Mouse (Mus musculus): Measurements from ENCODE around the gene Pramef20. TPM values are rescaled to one million over a fixed set of nuclear protein-coding genes. Genes with fewer than 3 reads are reported as not detected.
"Not testable (repeated sequence)": the region's sequence is repeated elsewhere in the genome, so short reads cannot be mapped to it uniquely, and the experiment has no call there.

The Pramef20 gene
- not detected in 2 replicates for polyA plus RNA-seq (2015; fragmentation: Nextera tagmentation; extraction: Ambion mirVana)

DNA sequence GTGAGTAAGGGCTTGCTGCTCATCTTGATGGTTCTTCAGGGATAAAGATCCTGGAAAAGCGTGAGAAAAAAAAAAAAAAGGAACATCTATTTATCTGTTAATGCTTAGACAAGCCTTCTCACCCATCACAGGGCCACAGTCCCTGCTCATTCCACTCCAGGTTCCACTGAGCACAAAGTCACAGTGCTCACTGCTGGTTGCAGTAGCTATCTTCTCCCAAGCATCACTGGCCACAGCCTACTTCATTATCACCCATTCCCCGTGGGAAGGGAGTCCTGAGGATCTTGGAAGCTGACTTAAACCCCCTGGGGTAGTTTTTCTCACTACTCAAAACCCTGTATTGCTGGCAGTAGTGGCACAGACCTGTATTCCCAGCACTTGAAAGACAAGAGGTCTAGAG lies at the start of gene Pramef20:
Gene Pramef20 (minus strand): TSS at position 23 of the 400 bp plus-strand sequence.
- H3K9ac ChIP-seq, result no peak within 1 kb of the TSS
- WGBS, result 48% methylated on average over 2 of the region's 2 CpGs
- no peaks in the 10 kb centered on the region for H3K4me1 ChIP-seq
- no peak within 1 kb of the TSS for H3K4me3 ChIP-seq (replicated peaks)
- H3K36me3 ChIP-seq, result no peaks in the 10 kb centered on the region
- H3K27ac ChIP-seq, result no peak within 1 kb of the TSS
- no peak within 1 kb of the TSS for H3K4me2 ChIP-seq
- no peak for ATAC-seq (replicated peaks; ENCODE audit: low FRiP score)
- no peaks in the 10 kb centered on the region for H3K9me3 ChIP-seq (replicated peaks)
- H3K27me3 ChIP-seq, result no peaks in the 10 kb centered on the region

DNA sequence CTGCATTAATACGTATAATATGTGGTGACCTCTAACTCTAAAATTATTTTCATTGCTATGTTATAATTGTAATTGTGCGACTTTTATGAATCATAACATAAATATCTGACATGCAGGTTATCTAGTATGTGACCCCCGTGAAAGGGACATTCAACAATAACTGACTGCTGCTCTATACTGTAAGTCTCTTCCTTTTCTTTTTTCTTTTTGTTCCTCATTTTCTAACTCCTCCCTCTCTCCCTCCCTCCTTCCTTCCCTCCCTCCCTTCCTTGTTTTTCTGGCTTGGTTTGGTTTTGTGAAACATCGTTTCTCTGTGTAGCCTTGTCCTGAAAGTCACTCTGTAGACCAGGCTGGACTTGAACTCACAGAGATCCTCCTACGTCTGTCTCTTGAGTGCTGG lies 46.9 kb upstream of the Pramef20 start:
- H3K9ac ChIP-seq, result no peak overlapping the region
- H3K4me1 ChIP-seq, result no peaks in the 10 kb centered on the region
- H3K9me3 ChIP-seq (replicated peaks), result no peaks in the 10 kb centered on the region
- H3K4me3 ChIP-seq (replicated peaks), result no peak overlapping the region
- no peak overlapping the region for H3K27ac ChIP-seq
- H3K27me3 ChIP-seq, result no peaks in the 10 kb centered on the region
- no peaks in the 10 kb centered on the region for H3K36me3 ChIP-seq
- H3K4me2 ChIP-seq, result no peak overlapping the region
- ATAC-seq (replicated peaks; ENCODE audit: low FRiP score), result no peak
- 81% methylated on average over 5 of the region's 5 CpGs for WGBS

DNA sequence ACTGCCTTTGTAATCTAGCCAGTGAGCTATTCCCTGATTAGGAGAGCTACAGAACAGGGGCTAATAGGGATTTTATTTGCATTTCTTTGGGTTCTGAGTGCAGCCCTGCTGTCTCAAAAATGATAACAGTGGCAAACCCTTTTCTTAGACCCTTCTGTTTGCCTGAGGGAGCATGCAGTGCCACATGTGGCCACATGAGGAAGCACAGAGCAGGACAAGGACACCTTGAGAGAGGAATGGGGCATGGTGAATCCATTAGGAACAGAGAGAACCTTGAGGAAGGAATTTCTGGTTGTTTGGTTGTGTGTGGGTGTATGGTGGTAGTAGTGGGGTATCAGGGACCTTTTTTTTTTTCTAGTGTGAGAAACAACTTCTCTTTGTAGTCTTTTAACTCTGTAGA lies 42.9 kb upstream of the Pramef20 start:
- Histone ChIP-seq H3K9me3 (replicated peaks) (no peaks in the 10 kb centered on the region), H3K9ac (no peak overlapping the region), H3K36me3 (no peaks in the 10 kb centered on the region), H3K4me1 (no peaks in the 10 kb centered on the region), H3K4me3 (replicated peaks) (no peak overlapping the region), H3K27ac (no peak overlapping the region), H3K27me3 (no peaks in the 10 kb centered on the region), H3K4me2 (no peak overlapping the region)
- ATAC-seq (replicated peaks; ENCODE audit: low FRiP score), result no peak

DNA sequence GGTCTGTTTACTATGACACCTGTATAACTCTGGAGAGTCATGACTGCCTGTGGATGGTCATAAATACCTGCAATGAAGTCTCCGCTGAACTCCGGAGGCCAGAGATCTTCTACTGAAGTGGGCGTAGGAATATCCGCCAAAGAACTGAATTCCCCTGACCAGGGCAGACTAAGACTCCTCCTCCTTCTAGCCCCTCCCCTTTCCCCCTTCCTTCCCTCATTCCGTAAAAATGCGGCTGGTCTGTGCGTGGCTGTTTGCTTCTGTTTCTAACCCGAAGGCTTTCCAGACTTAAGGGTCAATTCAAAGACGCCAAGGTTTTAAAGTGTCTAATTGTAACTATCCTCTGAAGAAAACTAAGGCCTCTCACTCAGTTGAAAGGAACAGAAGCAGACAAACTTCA lies 30.6 kb upstream of the Pramef20 start, which contains the start of gene Pramef12:
Gene Pramef12 (minus strand): TSS at position 175 of the 400 bp plus-strand sequence.
- Histone ChIP-seq H3K9ac (no peak within 1 kb of the TSS), H3K4me1 (peaks cover 7% of the 10 kb centered on the region; the same call in 1 of the 2 replicates), H3K4me2 (no peak within 1 kb of the TSS), H3K4me3 (replicated peaks) (no peak within 1 kb of the TSS), H3K27me3 (no peaks in the 10 kb centered on the region), H3K9me3 (replicated peaks) (no peaks in the 10 kb centered on the region), H3K27ac (no peak within 1 kb of the TSS), H3K36me3 (no peaks in the 10 kb centered on the region)
- WGBS, result 80% methylated on average over 9 of the region's 9 CpGs
- no peak for ATAC-seq (replicated peaks; ENCODE audit: low FRiP score)

DNA sequence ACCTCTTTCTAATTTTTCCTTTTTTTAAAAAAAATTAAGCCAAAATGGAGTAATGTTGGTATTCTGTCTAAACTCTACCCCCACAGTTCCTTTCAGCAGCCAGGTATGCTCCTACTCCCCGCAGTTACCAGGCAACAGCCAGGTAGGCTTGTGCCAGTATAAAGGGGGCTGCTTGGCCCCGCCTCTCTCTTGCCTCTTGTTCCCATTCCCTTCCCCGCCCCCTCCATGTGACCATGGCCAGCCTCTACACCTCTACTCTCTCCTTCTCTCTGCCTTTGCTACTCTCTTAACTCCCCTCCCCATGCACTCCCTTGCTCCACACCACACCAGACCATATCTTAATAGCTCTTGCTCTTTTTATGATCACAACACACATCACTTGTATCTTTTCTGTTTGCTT lies 28.5 kb upstream of the Pramef20 start:
- Histone ChIP-seq H3K27ac (no peak overlapping the region), H3K4me2 (no peak overlapping the region), H3K27me3 (no peaks in the 10 kb centered on the region), H3K9me3 (replicated peaks) (no peaks in the 10 kb centered on the region), H3K36me3 (no peaks in the 10 kb centered on the region), H3K4me1 (peaks cover 7% of the 10 kb centered on the region; the same call in 1 of the 2 replicates), H3K4me3 (replicated peaks) (no peak overlapping the region), H3K9ac (no peak overlapping the region)
- no peak for ATAC-seq (replicated peaks; ENCODE audit: low FRiP score)
- WGBS, result 64% methylated on average over 3 of the region's 3 CpGs

DNA sequence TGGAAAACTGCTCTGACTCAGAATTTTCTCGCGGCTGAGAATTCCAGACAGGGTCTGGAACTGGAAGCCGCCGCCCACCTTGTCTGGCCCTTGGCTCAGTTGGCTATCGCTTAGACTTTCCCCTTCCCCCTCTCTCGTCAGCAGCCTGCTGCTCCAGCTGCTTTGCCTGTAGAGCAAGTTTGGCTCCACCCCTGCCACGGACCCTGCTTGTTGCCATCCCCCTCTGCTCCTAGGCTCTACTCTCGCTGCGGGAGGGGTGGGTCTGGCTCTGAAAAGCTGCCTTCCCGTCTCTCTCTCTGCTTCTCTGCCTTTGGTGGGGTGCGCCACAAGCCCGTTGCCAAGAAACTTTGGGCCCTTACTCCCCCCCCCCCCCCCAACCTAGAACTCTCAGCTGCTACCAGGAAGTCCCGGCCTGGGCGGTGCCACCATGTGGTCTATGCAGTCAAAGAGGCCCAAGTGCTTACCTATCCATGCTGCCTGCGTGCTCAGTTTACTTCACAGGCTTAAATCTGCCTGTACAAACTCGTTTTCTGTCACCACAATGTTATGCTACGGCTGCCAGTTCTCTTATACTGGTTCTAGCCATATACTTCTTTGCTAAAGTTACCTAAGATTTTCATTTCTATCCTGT lies 26.8 kb upstream of the Pramef20 start:
- peaks cover 7% of the 10 kb centered on the region; the same call in 1 of the 2 replicates for H3K4me1 ChIP-seq
- ATAC-seq (replicated peaks; ENCODE audit: low FRiP score), result peak; percentile 97
- H3K9ac ChIP-seq, result no peak overlapping the region
- 6% methylated on average over 16 of the region's 17 CpGs for WGBS
- no peaks in the 10 kb centered on the region for H3K36me3 ChIP-seq
- H3K4me3 ChIP-seq (replicated peaks), result peak overlapping the region; percentile 41
- peak overlapping the region; percentile 63 for H3K4me2 ChIP-seq
- no peaks in the 10 kb centered on the region for H3K9me3 ChIP-seq (replicated peaks)
- H3K27ac ChIP-seq, result peak overlapping the region; percentile 54
- no peaks in the 10 kb centered on the region for H3K27me3 ChIP-seq

DNA sequence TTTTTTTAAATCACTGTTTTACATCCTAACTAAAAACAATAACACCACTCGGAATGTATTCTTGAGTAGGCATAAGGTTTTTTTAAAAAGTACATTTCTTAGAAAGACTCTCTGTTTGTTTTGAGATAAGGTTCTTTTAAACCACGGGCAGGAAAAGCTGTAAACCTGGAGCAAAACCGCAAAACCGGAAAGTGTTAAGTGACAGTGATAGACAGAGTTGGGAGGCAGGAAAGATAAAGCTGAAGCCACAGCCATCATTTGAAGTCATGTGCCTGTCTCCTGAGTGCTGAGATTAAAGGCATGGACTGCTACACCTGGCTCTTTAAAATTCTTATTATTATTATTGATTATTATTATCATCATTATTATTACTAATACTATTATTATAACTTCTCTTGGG lies 25.0 kb upstream of the Pramef20 start:
- Histone ChIP-seq H3K4me1 (peaks cover 7% of the 10 kb centered on the region; the same call in 1 of the 2 replicates), H3K4me3 (replicated peaks) (no peak overlapping the region), H3K9me3 (replicated peaks) (no peaks in the 10 kb centered on the region), H3K9ac (no peak overlapping the region), H3K4me2 (no peak overlapping the region), H3K36me3 (no peaks in the 10 kb centered on the region), H3K27ac (no peak overlapping the region), H3K27me3 (no peaks in the 10 kb centered on the region)
- WGBS, result 49% methylated on average over 4 of the region's 4 CpGs
- no peak for ATAC-seq (replicated peaks; ENCODE audit: low FRiP score)

DNA sequence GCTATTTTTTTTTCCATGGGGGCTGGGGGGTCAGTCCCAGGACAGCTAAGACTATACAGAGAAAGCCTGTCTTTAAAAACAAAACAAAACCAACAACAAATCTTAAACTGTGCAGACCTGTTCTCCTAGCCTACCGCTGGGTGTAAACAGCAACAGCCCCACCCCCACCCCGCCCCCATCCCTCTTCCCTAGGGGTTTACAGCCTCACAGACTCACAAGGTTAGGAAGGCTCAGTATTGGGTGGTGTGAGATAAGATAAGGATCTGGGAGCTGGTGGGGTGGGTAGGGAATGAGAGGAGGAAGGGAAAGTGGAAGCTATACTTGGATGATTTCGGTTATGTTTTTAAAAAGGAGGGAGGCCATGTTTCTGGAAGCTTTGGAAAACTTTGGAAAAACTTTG lies 18.6 kb upstream of the Pramef20 start:
- no peak overlapping the region for H3K27ac ChIP-seq
- WGBS, result 38% methylated on average over 3 of the region's 3 CpGs
- H3K36me3 ChIP-seq, result no peaks in the 10 kb centered on the region
- no peak; the same call in 1 of the 2 replicates for ATAC-seq (replicated peaks; ENCODE audit: low FRiP score)
- H3K9me3 ChIP-seq (replicated peaks), result no peaks in the 10 kb centered on the region
- no peak overlapping the region for H3K4me2 ChIP-seq
- no peaks in the 10 kb centered on the region for H3K4me1 ChIP-seq
- no peaks in the 10 kb centered on the region for H3K27me3 ChIP-seq
- H3K9ac ChIP-seq, result no peak overlapping the region
- no peak overlapping the region for H3K4me3 ChIP-seq (replicated peaks)

DNA sequence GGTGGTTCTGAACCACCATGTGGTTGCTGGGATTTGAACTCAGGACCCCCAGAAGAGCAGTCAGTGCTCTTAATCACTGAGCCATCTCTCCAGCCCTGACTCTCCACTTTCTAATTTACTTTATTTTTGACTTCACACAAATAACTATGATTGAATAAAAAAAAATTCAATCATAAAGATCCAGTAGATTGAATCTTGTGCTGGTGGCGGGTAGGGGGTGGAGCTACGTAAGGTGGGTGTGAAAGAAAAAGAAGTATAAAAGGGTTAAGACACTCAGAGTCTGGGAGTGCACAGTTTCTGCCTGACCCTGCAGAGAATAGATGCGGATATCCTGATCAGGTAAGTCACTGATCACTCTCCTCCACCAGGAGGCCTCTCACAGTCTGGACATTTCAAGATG lies 20.1 kb downstream of the Pramef20 start, which contains the start of gene Gm13119:
Gene Gm13119 (plus strand): TSS at position 301 of the 400 bp plus-strand sequence.
- H3K9me3 ChIP-seq (replicated peaks); H3K36me3 ChIP-seq; H3K4me3 ChIP-seq (replicated peaks); H3K4me2 ChIP-seq; H3K27me3 ChIP-seq; H3K9ac ChIP-seq; H3K27ac ChIP-seq; ATAC-seq (replicated peaks; ENCODE audit: low FRiP score); H3K4me1 ChIP-seq: not testable (repeated sequence)
- 89% methylated on average over 3 of the region's 3 CpGs for WGBS

DNA sequence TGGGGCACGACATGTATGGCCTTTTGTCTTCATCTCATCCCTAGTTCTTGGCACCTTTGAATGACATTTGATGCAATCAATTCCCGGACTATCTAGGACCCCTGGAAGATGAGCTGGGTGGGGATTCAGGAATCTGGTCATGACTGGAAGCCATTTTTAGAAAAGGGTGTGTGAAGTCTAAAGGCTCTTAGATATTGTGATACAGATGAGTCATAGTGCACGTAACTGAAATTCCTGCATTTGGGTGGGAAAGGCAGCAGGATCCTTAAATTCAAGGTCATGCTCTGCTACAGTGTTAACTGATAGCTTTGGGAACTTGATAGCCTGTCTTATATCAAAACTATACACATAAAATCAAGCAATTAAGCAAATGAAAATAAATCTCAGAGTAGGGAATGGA lies 41.9 kb downstream of the Pramef20 start:
- not testable (repeated sequence) for ATAC-seq (replicated peaks; ENCODE audit: low FRiP score); H3K27me3 ChIP-seq; H3K4me3 ChIP-seq (replicated peaks); H3K27ac ChIP-seq; H3K36me3 ChIP-seq; H3K9me3 ChIP-seq (replicated peaks); H3K4me2 ChIP-seq; H3K9ac ChIP-seq; H3K4me1 ChIP-seq
- WGBS, result 85% methylated on average over 2 of the region's 3 CpGs

DNA sequence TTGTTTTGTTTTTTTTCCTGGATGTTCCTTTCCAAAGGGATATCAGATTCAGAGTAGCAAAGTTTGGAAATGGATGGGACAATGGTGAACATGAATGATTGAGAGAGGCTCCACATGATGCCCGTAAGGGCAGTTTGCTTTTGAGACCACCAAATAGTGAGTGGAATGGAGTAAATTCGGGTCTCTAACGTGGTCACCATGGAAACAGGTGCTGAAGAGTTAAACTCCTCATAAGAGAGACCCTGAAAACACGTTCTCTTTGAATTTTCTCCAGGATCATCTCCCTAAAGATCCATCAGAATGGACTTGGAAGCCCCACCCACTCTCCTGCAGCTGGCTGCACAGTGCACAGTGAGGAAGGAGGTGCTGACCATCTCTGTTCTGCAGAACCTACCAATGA lies 47.8 kb downstream of the Pramef20 start, which contains the start of gene Gm13128:
Gene Gm13128 (plus strand): TSS at position 301 of the 400 bp plus-strand sequence.
- not testable (repeated sequence) for H3K4me2 ChIP-seq; H3K27ac ChIP-seq; H3K9me3 ChIP-seq (replicated peaks); H3K36me3 ChIP-seq; ATAC-seq (replicated peaks; ENCODE audit: low FRiP score); H3K4me1 ChIP-seq; H3K9ac ChIP-seq; H3K4me3 ChIP-seq (replicated peaks); H3K27me3 ChIP-seq
- 57% methylated on average over 4 of the region's 4 CpGs for WGBS
